Mouse (Mus musculus) hindbrain, embryonic 13.5 days (tissue): ENCODE data around the gene Tbc1d16. TPM values are rescaled to one million over a fixed set of nuclear protein-coding genes. Genes with fewer than 3 reads are reported as not detected.

Experiments used
- ATAC-seq: fragments of 200-750 bp; cut with Nextera tagmentation; 2 replicates; pipeline ENCODE4 v1.8.0; 2017; ENCODE audit warnings: moderate TSS enrichment; ENCODE audit not compliant: low FRiP score
- H3K27ac ChIP-seq: fragments of 300-500 bp; sonication (generic); 2 replicates; pipeline ENCODE4 v1.5.1; 2015; ENCODE audit warnings: inconsistent platforms, mild to moderate bottlenecking, moderate library complexity
- H3K27me3 ChIP-seq: fragments of 300-500 bp; sonication (generic); 2 replicates; pipeline ENCODE4 v1.6.1; 2015; ENCODE audit warnings: mild to moderate bottlenecking, inconsistent platforms
- H3K36me3 ChIP-seq: fragments of 300-500 bp; sonication (generic); 2 replicates; pipeline ENCODE4 v1.6.1; 2015; ENCODE audit warnings: mild to moderate bottlenecking, inconsistent platforms
- H3K4me1 ChIP-seq: fragments of 300-500 bp; sonication (generic); replicated peaks from 2 replicates; pipeline ENCODE4 v1.6.1; 2015; ENCODE audit warnings: inconsistent platforms
- H3K4me2 ChIP-seq: fragments of 300-500 bp; sonication (generic); 2 replicates; pipeline ENCODE4 v1.6.1; 2015; ENCODE audit warnings: inconsistent platforms, mild to moderate bottlenecking, moderate library complexity
- H3K4me3 ChIP-seq: fragments of 300-500 bp; sonication (generic); 2 replicates; pipeline ENCODE4 v1.5.1; 2015; ENCODE audit warnings: mild to moderate bottlenecking, inconsistent platforms
- H3K9ac ChIP-seq: fragments of 300-500 bp; sonication (generic); 2 replicates; pipeline ENCODE4 v1.6.1; 2015; ENCODE audit warnings: mild to moderate bottlenecking, inconsistent platforms
- H3K9me3 ChIP-seq: fragments of 300-500 bp; sonication (generic); 2 replicates; pipeline ENCODE4 v1.6.1; 2016; ENCODE audit warnings: inconsistent platforms
- WGBS: fragments of 180-500 bp; shearing (Covaris S2); methylation state at CpG from one replicate; pipeline ENCODE4 v1.1.7; 2015; 5-methylcytosine and 5-hydroxymethylcytosine counted together
- polyA plus RNA-seq: library from polyadenylated mRNA; unstranded; fragments of >200 nt; fragmentation: Nextera tagmentation; extraction: Ambion mirVana; gene quantifications from 2 replicates; pipeline ENCODE4 v1.2.1, GENCODE M21; 2015

The Tbc1d16 gene
- polyA plus RNA-seq, 1 experiment from 2014 or later, result 57.4 TPM

DNA sequence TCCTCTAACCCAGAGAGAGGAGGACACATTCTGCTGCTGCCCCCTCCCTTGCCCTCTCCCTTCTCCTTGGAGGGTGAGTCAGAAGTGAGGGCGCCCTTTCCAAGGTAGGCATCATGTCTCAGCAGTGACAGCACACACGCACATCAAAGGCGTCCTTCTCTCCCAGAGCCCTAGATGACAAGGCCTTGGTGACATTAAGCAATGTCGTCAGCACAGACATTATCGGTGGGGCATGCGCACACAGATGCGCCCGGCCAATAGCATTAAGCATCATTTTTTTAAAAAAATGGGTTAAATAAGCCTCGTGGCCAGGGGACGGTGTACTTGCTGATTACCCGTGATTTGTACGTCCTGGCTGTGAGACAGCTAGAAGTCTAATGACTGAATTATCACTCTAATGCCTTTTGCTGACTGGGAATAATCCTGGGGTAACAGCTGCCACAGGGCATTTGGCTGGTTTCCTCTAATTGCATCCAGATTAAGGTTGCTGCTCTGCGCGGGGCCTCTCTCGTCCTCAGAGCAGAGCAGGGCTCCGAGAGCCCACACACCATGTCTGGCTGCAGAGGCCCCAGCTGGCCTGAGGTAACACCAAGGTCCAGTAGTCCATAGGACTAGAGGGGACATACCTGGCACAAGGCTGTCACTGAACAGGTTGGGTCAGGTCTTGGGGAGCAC lies 83.4 kb downstream of the Tbc1d16 start:
- Histone ChIP-seq H3K27ac (peak overlapping the region; percentile 84), H3K9ac (peak overlapping the region; percentile 43; the same call in 1 of the 2 replicates), H3K27me3 (peaks cover 3% of the 10 kb centered on the region; the same call in 1 of the 2 replicates), H3K4me3 (no peak overlapping the region), H3K4me1 (peaks cover 29% of the 10 kb centered on the region), H3K9me3 (no peaks in the 10 kb centered on the region), H3K36me3 (peaks cover 29% of the 10 kb centered on the region), H3K4me2 (no peak overlapping the region)
- peak; percentile 56; the same call in 1 of the 2 replicates for ATAC-seq
- WGBS, result 44% methylated on average over 16 of the region's 16 CpGs

GRCm38 (mm10) chr11:119143376-119144002 lies 84.8 kb downstream of the Tbc1d16 start:
- ATAC-seq, result no peak
- Histone ChIP-seq H3K27ac (no peak overlapping the region), H3K9ac (no peak overlapping the region; the same call in 1 of the 2 replicates), H3K4me2 (no peak overlapping the region), H3K27me3 (no peaks in the 10 kb centered on the region), H3K4me3 (no peak overlapping the region), H3K9me3 (no peaks in the 10 kb centered on the region), H3K4me1 (peaks cover 35% of the 10 kb centered on the region), H3K36me3 (peaks cover 15% of the 10 kb centered on the region)
- WGBS, result 85% methylated on average over 16 of the region's 16 CpGs

GRCm38 (mm10) chr11:119142615-119143014 lies 85.7 kb downstream of the Tbc1d16 start:
- H3K4me1 ChIP-seq, result peaks cover 38% of the 10 kb centered on the region
- H3K4me2 ChIP-seq, result no peak overlapping the region
- H3K9me3 ChIP-seq, result no peaks in the 10 kb centered on the region
- H3K36me3 ChIP-seq, result peaks cover 6% of the 10 kb centered on the region
- WGBS, result 89% methylated on average over 8 of the region's 8 CpGs
- no peak overlapping the region for H3K4me3 ChIP-seq
- H3K27me3 ChIP-seq, result no peaks in the 10 kb centered on the region
- ATAC-seq, result no peak
- no peak overlapping the region for H3K9ac ChIP-seq
- no peak overlapping the region for H3K27ac ChIP-seq

DNA sequence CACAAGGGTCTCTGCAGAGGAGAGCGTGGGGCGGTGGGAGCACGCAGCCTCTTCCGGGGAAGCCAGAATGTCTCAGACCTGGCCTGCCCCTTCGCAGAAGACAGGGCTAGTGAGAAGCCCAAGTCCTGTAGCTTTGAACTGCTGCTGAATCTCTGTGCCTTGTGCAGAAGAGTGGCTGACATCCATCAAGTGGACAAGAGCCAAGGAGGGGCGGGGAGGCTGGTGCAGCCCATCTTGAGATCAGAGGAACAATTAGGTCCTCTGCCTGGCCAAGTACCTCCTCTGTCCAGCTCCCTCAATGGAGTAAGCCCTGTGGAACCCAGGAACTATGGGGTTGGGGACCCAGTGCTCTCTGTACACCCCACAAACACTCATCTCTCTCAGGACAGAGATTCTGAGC lies 89.3 kb downstream of the Tbc1d16 start:
- H3K4me3 ChIP-seq, result no peak overlapping the region
- no peak overlapping the region for H3K27ac ChIP-seq
- H3K36me3 ChIP-seq, result no peaks in the 10 kb centered on the region
- no peak overlapping the region for H3K4me2 ChIP-seq
- no peaks in the 10 kb centered on the region for H3K9me3 ChIP-seq
- WGBS, result 90% methylated on average over 6 of the region's 6 CpGs
- H3K9ac ChIP-seq, result no peak overlapping the region; the same call in 1 of the 2 replicates
- peaks cover 30% of the 10 kb centered on the region for H3K4me1 ChIP-seq
- no peaks in the 10 kb centered on the region for H3K27me3 ChIP-seq
- no peak for ATAC-seq

DNA sequence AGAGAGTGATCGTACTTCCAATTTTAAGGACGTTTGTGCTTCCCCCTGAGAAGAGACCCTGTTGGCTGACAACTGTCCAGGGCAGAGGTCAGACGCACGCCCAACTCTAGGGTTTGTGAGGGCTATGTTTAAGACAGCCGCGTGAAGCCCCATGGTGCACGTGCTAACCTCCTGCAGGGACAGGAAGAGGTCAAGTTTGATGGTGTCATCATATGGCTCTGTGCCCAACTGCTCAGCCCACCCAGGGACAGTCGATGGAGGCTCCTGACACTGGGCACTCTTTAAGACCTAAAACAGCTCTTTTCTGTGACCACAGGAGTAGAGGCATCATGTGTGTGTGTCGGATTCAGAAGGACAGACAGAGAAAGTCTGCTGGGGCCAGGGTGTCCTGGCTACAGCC lies 90.1 kb downstream of the Tbc1d16 start:
- H3K27ac ChIP-seq, result no peak overlapping the region
- H3K4me2 ChIP-seq, result no peak overlapping the region
- no peak overlapping the region for H3K4me3 ChIP-seq
- ATAC-seq, result no peak
- no peaks in the 10 kb centered on the region for H3K9me3 ChIP-seq
- peaks cover 5% of the 10 kb centered on the region; the same call in 1 of the 2 replicates for H3K27me3 ChIP-seq
- WGBS, result 76% methylated on average over 9 of the region's 9 CpGs
- H3K36me3 ChIP-seq, result no peaks in the 10 kb centered on the region
- H3K9ac ChIP-seq, result no peak overlapping the region
- peaks cover 28% of the 10 kb centered on the region for H3K4me1 ChIP-seq

DNA sequence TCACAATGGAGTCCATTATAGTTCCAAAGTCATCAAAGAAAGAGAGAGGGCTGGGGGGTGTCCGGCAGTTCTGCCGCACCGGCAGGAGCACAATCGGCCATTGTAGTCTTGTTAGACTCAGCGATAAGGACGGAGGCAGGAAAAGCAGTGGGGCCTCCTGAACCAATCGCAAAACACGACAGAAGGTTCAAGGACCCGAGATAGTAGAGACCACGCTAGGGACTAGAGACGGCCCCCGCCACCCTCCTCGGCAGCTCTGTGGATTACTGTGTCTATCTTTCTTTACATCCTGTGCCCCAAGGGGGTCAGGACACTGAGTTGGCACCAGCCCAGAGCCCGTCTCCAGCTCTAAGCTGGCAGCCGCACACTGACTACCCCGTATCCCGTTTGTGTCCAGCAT lies 93.7 kb downstream of the Tbc1d16 start:
- Histone ChIP-seq H3K4me2 (0 out of 2 replicates have a peak overlapping the region, but pooled peaks have one; percentile 25), H3K36me3 (no peaks in the 10 kb centered on the region), H3K27ac (no peak overlapping the region), H3K4me3 (no peak overlapping the region), H3K4me1 (peaks cover 39% of the 10 kb centered on the region), H3K9ac (0 out of 2 replicates have a peak overlapping the region, but pooled peaks have one; percentile 53), H3K27me3 (peaks cover 14% of the 10 kb centered on the region), H3K9me3 (no peaks in the 10 kb centered on the region)
- no peak for ATAC-seq
- WGBS, result 16% methylated on average over 17 of the region's 17 CpGs

DNA sequence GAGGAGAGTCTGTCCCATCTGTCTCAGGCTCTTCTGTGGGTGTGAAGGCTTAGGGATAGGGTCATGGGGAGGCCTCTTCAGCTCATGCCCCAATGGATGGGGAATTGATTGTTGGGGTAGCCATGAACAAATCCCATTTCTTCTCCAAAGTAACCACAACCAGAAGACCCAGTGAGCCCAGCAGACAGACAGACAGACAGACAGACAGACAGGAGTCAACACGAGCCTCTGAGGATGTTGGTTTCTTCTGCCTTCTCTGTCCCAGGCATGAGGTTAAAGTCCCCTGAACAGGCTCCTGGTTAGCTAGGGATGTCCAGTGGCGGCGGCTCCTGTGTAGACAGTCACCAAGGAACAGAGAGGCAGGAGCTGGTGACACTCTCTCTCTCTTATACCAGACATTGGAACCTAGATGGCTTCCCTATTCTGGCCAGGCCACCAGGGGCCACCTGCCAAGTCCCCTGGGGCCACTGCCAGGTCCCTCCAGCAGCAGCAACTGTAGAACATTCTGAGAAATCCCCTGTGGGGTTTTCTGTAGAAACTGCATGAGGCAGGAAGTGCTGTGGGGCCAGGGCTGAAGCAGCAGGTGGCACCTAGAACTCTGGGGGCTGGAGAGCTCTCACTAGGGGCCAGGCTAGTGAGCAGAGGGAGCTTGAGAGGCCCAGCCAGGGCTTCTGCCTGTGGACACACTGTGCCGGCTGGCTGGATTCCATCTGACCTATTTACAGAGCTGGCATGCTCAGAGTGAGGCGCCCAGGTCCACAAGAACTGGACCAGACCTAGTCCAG lies 94.7 kb downstream of the Tbc1d16 start:
- Histone ChIP-seq H3K4me3 (no peak overlapping the region), H3K4me1 (peaks cover 44% of the 10 kb centered on the region), H3K36me3 (no peaks in the 10 kb centered on the region), H3K9ac (no peak overlapping the region), H3K4me2 (no peak overlapping the region), H3K27me3 (peaks cover 19% of the 10 kb centered on the region), H3K27ac (peak overlapping the region; percentile 19; the same call in 1 of the 2 replicates), H3K9me3 (no peaks in the 10 kb centered on the region)
- 76% methylated on average over 5 of the region's 5 CpGs for WGBS
- no peak for ATAC-seq

- peaks cover 52% of the 10 kb centered on the region for H3K4me1 ChIP-seq
- peaks cover 24% of the 10 kb centered on the region for H3K27me3 ChIP-seq
- no peaks in the 10 kb centered on the region for H3K36me3 ChIP-seq
- no peak overlapping the region for H3K4me3 ChIP-seq
- WGBS, result 84% methylated on average over 14 of the region's 14 CpGs
- H3K4me2 ChIP-seq, result no peak overlapping the region
- H3K9ac ChIP-seq, result no peak overlapping the region
- no peak for ATAC-seq
- no peak overlapping the region for H3K27ac ChIP-seq
- no peaks in the 10 kb centered on the region for H3K9me3 ChIP-seq
These were observed 95.9 kb downstream of the Tbc1d16 start for GRCm38 (mm10) chr11:119132198-119133035.

DNA sequence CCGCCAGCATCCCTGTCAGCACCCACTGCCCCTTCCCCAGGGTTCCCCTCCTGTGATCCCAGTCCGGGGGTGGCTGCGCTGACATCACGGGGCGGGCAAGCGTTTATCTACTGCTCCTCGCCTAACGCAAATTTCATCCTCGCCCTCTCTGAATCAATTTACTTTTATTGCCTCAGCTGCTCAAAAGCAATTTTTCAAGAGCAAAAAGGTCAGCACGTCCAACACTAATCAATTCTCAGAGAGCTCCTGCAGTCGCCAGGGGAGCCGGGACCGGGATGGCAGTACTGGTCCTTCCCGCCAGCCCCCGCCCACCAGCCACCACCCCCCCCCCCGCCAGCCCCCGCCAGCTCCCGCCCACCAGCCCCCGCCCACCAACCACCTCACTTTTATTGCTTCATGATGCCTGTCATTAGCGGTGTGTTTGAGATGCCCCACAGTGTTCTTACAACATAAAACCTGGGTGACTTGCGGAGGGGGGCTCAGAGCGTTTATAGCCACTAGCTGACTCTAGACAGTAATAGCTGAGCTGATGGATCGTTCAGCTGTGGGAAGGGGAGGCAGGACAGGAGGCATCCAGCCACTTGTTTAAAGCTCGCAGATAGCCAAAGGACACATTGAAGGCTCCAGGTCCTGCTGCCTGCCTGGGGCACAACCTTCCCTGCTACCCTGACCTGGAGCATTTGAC lies 98.1 kb downstream of the Tbc1d16 start:
- Histone ChIP-seq H3K9me3 (no peaks in the 10 kb centered on the region), H3K4me2 (peak overlapping the region; percentile 44), H3K27me3 (peaks cover 24% of the 10 kb centered on the region), H3K4me3 (peak overlapping the region; percentile 25), H3K36me3 (no peaks in the 10 kb centered on the region), H3K9ac (peak overlapping the region; percentile 46), H3K27ac (peak overlapping the region; percentile 79), H3K4me1 (peaks cover 73% of the 10 kb centered on the region)
- ATAC-seq, result no peak; the same call in 1 of the 2 replicates
- WGBS, result 9% methylated on average over 24 of the region's 24 CpGs

DNA sequence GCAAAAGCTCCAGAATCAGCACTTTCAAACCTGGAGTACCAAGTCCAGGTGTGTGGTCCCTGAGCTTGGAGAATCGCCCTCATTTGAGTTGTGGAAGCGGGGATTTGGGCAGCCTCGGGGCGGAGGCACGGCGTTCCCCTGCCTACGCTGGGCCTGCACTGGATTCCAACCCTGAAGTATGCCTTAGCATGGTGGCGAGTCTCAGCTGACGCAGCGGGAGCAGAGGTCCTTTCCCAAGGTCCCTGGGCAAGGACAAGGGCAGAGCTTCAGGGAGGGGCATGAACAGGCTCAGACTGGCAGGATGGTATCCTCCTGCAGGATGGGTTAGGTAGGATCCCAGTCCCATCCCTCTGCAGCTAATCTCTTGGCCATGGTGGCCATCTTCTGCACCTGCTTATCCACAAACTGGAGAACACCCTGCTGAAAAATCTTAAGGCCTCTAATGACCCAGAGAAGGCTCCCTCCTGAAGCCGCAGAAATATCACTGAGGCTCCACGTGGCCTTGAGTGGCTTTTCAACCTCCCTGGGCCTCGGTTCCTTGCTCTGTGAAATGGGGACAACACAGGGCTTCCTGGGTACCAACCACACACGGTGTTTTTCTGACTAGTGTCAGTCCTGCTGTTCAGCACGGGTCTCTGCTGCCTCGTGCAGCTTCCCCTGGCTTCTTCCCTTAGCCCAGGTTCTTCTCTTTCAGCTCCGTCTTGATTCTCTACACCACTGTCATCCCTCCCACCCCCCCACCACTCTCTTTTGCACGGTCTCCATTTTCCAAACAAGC lies 98.8 kb downstream of the Tbc1d16 start:
- peak overlapping the region; percentile 46 for H3K9ac ChIP-seq
- peak overlapping the region; percentile 44 for H3K4me2 ChIP-seq
- no peaks in the 10 kb centered on the region for H3K9me3 ChIP-seq
- H3K4me3 ChIP-seq, result peak overlapping the region; percentile 25
- H3K36me3 ChIP-seq, result no peaks in the 10 kb centered on the region
- WGBS, result 53% methylated on average over 18 of the region's 18 CpGs
- peaks cover 68% of the 10 kb centered on the region for H3K4me1 ChIP-seq
- peak overlapping the region; percentile 78 for H3K27ac ChIP-seq
- no peak; the same call in 1 of the 2 replicates for ATAC-seq
- H3K27me3 ChIP-seq, result peaks cover 31% of the 10 kb centered on the region
